Mouse (Mus musculus) G1E-ER4 (cell line): Measurements from ENCODE around the gene Padi4. TPM values are rescaled to one million over a fixed set of nuclear protein-coding genes. Genes with fewer than 3 reads are reported as not detected.

Experiments
- GATA1 ChIP-seq: IDR thresholded peaks from one replicate; pipeline ENCODE4 v1.8.0; 2012; ENCODE audit warnings: low read length, inconsistent platforms
- polyA plus RNA-seq: library from polyadenylated mRNA; stranded (reverse); fragments of >175 nt; gene quantifications from 2 replicates; pipeline ENCODE4 v1.2.3, GENCODE M21; 2012

Gene Padi4
- polyA plus RNA-seq, 1 experiment, result not detected

DNA sequence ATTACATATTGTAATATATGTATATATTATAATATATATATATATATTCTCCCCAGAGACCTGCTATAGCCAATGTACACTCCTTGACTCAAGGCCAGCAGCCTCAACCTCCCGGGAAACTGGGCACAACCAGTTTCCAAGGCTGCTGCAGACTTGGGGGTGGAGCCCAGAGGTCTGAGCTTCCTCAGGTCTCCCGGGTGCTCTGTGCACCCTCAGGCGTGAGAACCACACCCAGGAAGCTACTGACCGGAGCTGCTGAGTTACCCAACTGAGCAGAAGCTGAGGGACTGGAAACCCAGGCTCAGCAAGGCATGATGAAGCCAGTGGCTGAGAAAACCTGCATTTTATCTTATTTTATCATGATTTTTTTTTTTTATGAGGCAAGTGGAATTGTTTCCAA lies 2.9 kb downstream of the Padi4 start:
- TF ChIP-seq GATA1, result no peak

DNA sequence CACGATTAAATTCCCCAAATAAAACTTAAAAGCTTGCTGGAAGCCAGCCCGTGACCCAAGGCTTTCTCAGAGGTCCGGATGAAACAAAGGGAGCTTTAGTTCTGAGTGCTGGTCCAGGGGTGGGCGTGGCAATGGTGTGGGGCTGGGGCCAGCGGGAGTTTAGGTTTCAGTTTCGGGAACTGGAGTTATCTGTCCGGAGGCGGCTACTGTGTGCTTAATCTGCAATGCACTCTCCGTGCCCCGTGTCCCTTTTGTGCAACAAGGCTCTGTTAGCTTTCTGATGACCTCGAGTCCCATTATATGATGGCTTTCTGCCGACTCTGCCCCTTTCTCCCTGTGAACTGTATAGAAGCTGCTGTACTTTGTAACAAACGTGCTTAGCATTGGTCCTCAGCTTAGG lies 3.6 kb downstream of the Padi4 start:
- no peak for TF ChIP-seq GATA1

GRCm38 (mm10) chr4:140768973-140769372 lies 5.1 kb downstream of the Padi4 start:
- TF ChIP-seq GATA1, result no peak

GRCm38 (mm10) chr4:140765936-140766335 lies 8.1 kb downstream of the Padi4 start:
- TF ChIP-seq GATA1, result no peak

- TF ChIP-seq GATA1, result no peak
Observed at GRCm38 (mm10) chr4:140763158-140763557, 10.9 kb downstream of the Padi4 start.

DNA sequence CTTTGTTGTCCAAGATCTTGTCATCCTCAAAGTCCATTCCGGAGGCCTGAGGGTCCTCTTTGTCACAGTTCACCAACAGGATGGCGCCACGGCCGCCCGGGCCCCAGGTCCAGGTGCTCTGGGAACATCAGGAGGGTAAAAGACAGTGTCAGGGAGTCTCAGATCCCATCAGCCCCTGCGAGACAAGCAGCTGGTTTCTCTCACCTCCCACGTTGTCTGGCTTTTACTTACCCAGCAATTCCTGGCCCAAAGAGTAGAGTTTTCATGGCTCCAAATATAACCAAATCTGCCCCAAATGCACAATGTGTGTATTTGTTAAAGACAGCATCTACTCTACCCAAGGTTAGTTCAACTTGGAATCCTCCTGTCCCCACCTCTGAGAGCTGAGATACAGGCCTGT lies 12.4 kb downstream of the Padi4 start:
- no peak for TF ChIP-seq GATA1

DNA sequence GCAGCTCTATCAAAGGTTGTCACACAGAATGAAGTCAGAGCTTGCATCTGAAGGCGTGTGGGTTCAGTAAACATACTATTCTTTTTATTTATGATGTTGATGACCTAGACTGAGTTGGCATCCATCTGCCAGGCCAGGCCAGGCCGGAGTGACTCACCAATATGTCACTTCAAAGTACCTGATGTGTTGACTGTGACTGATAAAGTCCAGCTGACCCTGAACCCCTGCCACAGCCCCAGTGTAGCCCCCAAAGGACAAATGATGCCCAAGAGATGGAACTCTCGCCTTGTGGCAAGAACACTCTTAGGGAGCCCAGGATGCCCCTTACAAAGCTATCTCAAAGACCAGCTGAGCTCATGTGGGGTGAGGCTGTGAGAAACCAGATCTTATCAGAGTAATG lies 18.2 kb downstream of the Padi4 start:
- no peak for TF ChIP-seq GATA1

DNA sequence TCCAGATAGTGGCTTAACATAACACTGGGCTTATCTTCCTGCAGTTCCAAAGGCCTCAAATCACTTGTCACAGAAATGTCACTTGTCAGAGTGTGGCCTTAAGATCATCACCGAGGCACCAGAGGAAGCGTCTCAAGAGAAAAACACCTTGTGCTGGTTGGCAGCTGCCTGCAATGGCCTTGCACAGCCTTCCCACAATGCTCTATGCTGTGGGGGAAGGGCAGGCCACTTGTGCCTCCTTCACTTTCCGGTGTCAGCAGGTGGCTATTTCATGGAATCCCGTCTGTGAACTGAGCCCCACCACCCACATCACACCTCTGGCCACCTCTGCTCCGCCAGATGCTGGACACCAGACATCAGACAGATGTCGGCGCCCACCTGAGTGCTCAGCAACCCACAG lies 20.7 kb downstream of the Padi4 start:
- no peak for TF ChIP-seq GATA1

- TF ChIP-seq GATA1, result no peak
Observed at GRCm38 (mm10) chr4:140750328-140750727, 23.7 kb downstream of the Padi4 start.

- TF ChIP-seq GATA1, result no peak
Observed at GRCm38 (mm10) chr4:140747978-140748377, 26.1 kb downstream of the Padi4 start.

DNA sequence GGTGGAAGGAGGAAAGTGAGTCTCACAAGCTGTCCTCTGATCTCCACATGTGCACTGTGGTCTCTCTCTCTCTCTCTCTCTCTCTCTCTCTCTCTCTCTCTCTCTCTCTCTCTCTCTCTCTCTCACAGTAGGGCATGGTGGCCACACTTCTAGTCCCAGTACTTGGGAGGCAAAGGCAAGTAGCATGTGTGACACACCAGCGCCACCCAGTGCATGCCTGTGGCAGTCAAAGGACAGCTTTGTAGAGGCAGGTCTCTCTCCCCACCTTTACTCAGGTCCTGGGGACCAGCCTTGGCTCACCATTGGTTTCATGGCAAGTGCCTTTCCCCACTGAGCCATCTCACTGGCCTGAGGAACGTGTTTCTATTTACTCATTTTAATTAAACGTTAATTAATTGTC lies 29.4 kb downstream of the Padi4 start:
- TF ChIP-seq GATA1, result no peak

DNA sequence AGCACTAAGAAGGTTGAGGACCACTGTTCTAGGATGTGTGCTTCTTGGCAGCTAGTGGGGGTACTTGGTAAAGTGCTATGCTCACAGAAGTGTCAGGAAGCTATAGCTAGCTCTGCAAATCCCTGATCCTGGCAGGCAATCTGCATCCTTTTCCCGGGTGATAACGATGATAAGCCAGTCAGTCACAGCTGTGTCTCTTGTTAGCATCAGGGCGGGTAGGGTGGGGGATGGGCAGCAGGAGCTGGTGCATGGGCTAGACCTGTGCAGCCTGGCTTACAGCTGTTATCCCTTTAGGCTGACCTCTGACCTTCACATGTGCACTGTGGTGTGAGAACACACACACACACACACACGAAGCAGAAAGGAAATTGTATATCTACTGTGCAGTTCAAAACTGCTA lies 30.9 kb downstream of the Padi4 start:
- no peak for TF ChIP-seq GATA1

GRCm38 (mm10) chr4:140742543-140742942 lies 31.5 kb downstream of the Padi4 start, which contains the start of gene Padi6:
TSS of gene Padi6 (minus strand) at chr4:140742643.
- no peak for TF ChIP-seq GATA1

- TF ChIP-seq GATA1, result no peak
Observed at GRCm38 (mm10) chr4:140741401-140741800, 32.6 kb downstream of the Padi4 start.

DNA sequence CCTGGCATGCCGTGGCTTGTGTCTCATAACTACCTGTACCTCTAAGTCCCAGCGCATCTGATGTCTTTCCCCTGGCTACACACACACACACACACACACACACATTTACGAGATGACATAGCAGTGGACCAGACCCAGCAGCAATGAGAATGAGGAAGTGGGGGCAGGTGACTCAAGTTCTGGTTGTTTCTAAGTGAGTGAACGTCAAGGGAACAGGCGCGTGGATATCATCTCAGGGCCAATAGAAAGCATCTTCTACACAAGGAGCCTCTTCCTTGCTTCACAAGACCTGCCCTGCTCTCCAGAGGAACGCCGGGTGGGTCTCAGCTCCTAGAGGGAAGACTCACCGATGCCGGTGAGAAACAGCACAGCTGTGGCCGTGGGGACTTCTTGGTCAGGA lies 33.4 kb downstream of the Padi4 start:
- no peak for TF ChIP-seq GATA1

DNA sequence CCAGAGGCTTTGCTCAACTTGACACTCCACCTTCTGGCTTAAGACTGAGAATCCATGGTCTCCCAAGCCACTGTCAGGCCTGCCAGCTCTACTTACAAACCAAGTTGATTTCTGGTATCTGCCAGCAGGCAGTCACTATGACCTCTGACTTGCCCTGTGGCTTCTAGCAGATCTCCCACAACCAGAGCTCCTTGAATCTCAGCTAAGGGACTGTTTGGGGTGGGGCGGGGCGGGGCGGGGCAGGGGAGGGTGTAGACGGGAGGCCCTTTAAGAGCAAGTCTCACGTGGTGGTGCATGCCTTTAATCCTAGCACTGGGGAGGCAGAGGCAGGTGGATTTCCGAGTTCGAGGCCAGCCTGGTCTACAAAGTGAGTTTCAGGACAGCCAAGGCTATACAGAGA lies 41.2 kb downstream of the Padi4 start:
- TF ChIP-seq GATA1, result no peak

GRCm38 (mm10) chr4:140731654-140732053 lies 42.4 kb downstream of the Padi4 start:
- no peak for TF ChIP-seq GATA1

DNA sequence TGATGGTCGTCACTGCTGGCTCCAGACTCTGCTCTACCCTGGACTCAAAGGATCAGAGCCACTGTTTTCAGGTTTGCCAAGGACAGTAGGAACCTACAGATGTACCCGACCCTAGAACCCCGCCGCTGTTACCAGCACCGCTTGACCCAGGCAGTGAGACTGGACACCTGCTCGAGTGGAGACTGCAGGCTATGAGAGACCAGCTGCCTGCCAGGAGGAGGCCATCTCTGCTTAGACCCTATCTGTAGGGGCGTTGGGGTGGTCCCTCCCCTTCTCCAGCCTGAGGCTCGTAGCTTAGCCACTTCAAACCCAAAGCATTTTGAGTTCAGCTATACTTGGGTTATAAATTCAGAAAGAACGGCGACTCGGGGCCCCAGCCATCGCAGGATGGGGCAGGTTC lies 47.1 kb downstream of the Padi4 start:
- TF ChIP-seq GATA1, result no peak
